Mouse (Mus musculus) lung, embryonic 15.5 days (tissue): Measurements from ENCODE around the gene Usp32. TPM values are rescaled to one million over a fixed set of nuclear protein-coding genes. Genes with fewer than 3 reads are reported as not detected.

Experiments
- ATAC-seq: fragments of 200-750 bp; cut with Nextera tagmentation; 2 replicates; pipeline ENCODE4 v1.8.0; 2017; ENCODE audit warnings: moderate number of reproducible peaks, borderline replicate concordance; ENCODE audit not compliant: low FRiP score, low TSS enrichment; ENCODE audit errors: extremely low read depth
- H3K27ac ChIP-seq: fragments of 300-500 bp; sonication (generic); 2 replicates; pipeline ENCODE4 v1.5.1; 2015; ENCODE audit warnings: moderate library complexity, mild to moderate bottlenecking, inconsistent platforms
- H3K27me3 ChIP-seq: fragments of 300-500 bp; sonication (generic); 2 replicates; pipeline ENCODE4 v1.6.1; 2015; ENCODE audit warnings: inconsistent platforms
- H3K36me3 ChIP-seq: fragments of 300-500 bp; sonication (generic); 2 replicates; pipeline ENCODE4 v1.6.1; 2015; ENCODE audit warnings: inconsistent platforms
- H3K4me1 ChIP-seq: fragments of 300-500 bp; sonication (generic); 2 replicates; pipeline ENCODE4 v1.6.1; 2015; ENCODE audit warnings: inconsistent platforms
- H3K4me2 ChIP-seq: fragments of 300-500 bp; sonication (generic); 2 replicates; pipeline ENCODE4 v1.6.1; 2015; ENCODE audit warnings: inconsistent platforms, mild to moderate bottlenecking, moderate library complexity
- H3K4me3 ChIP-seq: fragments of 300-500 bp; sonication (generic); 2 replicates; pipeline ENCODE4 v1.5.1; 2015; ENCODE audit warnings: mild to moderate bottlenecking, inconsistent platforms
- H3K9ac ChIP-seq: fragments of 300-500 bp; sonication (generic); 2 replicates; pipeline ENCODE4 v1.6.1; 2015; ENCODE audit warnings: inconsistent platforms
- H3K9me3 ChIP-seq: fragments of 300-500 bp; sonication (generic); 2 replicates; pipeline ENCODE4 v1.6.1; 2016; ENCODE audit warnings: inconsistent platforms
- WGBS: fragments of 180-500 bp; shearing (Covaris S2); methylation state at CpG from one replicate; pipeline ENCODE4 v1.1.7; 2015; 5-methylcytosine and 5-hydroxymethylcytosine counted together
- polyA plus RNA-seq: library from polyadenylated mRNA; unstranded; fragments of >200 nt; fragmentation: Nextera tagmentation; extraction: Ambion mirVana; gene quantifications from 2 replicates; pipeline ENCODE4 v1.2.1, GENCODE M21; 2015

The Usp32 gene
- polyA plus RNA-seq, 1 experiment from 2014 or later, result 3.4 TPM

- H3K27me3 ChIP-seq, result no peaks in the 10 kb centered on the region
- no peak for ATAC-seq
- no peak overlapping the region for H3K9ac ChIP-seq
- H3K27ac ChIP-seq, result no peak overlapping the region
- no peak overlapping the region for H3K4me2 ChIP-seq
- no peak overlapping the region for H3K4me3 ChIP-seq
- no peaks in the 10 kb centered on the region for H3K9me3 ChIP-seq
- no peaks in the 10 kb centered on the region for H3K36me3 ChIP-seq
- no peaks in the 10 kb centered on the region for H3K4me1 ChIP-seq
These were observed 22.8 kb downstream of the Usp32 start for GRCm38 (mm10) chr11:85117160-85117559.

- Histone ChIP-seq H3K4me3 (no peak overlapping the region), H3K4me1 (no peaks in the 10 kb centered on the region), H3K36me3 (no peaks in the 10 kb centered on the region), H3K27me3 (no peaks in the 10 kb centered on the region), H3K9ac (no peak overlapping the region), H3K4me2 (no peak overlapping the region), H3K9me3 (no peaks in the 10 kb centered on the region), H3K27ac (no peak overlapping the region)
- ATAC-seq, result no peak
- WGBS, result 81% methylated on average over 3 of the region's 3 CpGs
These were observed 23.7 kb downstream of the Usp32 start for GRCm38 (mm10) chr11:85116084-85116844.

DNA sequence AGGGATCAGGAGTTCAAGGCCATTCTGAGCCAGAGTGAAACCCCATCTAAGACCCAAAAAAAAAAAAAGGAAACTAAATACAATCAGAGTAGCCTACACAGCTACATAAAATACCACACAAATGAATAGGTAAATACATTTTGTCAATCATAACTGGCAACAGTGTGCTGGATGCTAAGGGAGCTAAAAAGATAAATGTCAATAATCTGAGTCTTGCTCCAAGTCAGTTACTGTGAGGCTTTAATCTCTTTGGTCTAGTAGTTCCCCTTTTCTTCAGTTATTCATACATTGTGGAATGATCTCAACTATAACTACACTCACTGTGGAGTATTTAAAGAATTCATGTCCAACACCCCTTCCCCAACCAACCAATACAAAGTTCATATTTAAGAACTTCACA lies 30.0 kb downstream of the Usp32 start:
- H3K9ac ChIP-seq, result no peak overlapping the region
- no peaks in the 10 kb centered on the region for H3K9me3 ChIP-seq
- H3K4me1 ChIP-seq, result no peaks in the 10 kb centered on the region
- H3K4me3 ChIP-seq, result no peak overlapping the region
- no peaks in the 10 kb centered on the region for H3K36me3 ChIP-seq
- no peak overlapping the region for H3K4me2 ChIP-seq
- ATAC-seq, result no peak
- H3K27ac ChIP-seq, result no peak overlapping the region
- H3K27me3 ChIP-seq, result no peaks in the 10 kb centered on the region

GRCm38 (mm10) chr11:85107217-85107616 lies 32.7 kb downstream of the Usp32 start:
- H3K4me1 ChIP-seq, result no peaks in the 10 kb centered on the region
- H3K27me3 ChIP-seq, result no peaks in the 10 kb centered on the region
- no peaks in the 10 kb centered on the region for H3K36me3 ChIP-seq
- no peak overlapping the region for H3K4me3 ChIP-seq
- WGBS, result 89% methylated on average over 3 of the region's 3 CpGs
- no peaks in the 10 kb centered on the region for H3K9me3 ChIP-seq
- H3K4me2 ChIP-seq, result no peak overlapping the region
- H3K9ac ChIP-seq, result no peak overlapping the region
- no peak overlapping the region for H3K27ac ChIP-seq
- no peak for ATAC-seq

GRCm38 (mm10) chr11:85105836-85106235 lies 34.1 kb downstream of the Usp32 start:
- H3K4me1 ChIP-seq, result no peaks in the 10 kb centered on the region
- no peak for ATAC-seq
- H3K9me3 ChIP-seq, result no peaks in the 10 kb centered on the region
- no peak overlapping the region for H3K9ac ChIP-seq
- 89% methylated on average over 2 of the region's 2 CpGs for WGBS
- H3K4me3 ChIP-seq, result no peak overlapping the region
- no peaks in the 10 kb centered on the region for H3K36me3 ChIP-seq
- H3K27ac ChIP-seq, result no peak overlapping the region
- no peaks in the 10 kb centered on the region for H3K27me3 ChIP-seq
- no peak overlapping the region for H3K4me2 ChIP-seq

DNA sequence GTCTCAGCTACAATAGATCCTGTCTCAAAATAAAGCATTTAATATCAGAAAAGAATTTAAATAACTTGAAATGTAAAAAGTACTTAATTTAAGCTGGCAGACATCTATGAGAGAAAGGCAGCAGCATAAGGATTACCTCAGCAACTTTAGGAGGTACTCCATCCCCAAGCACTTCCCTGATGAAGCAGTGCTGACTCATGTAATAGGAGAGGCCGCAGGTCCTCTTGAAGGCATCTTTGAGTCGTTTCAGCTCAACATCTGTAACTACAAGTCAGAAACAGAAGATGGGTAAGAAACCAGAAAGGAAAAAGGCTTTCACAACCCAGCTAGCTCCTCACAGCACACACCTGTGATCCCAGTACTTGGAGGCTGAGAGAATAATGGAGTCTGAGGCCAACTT lies 36.2 kb downstream of the Usp32 start:
- WGBS, result 45% methylated on average over 2 of the region's 2 CpGs

GRCm38 (mm10) chr11:85095116-85095515 lies 44.8 kb downstream of the Usp32 start:
- Histone ChIP-seq H3K4me3 (no peak overlapping the region), H3K27me3 (no peaks in the 10 kb centered on the region), H3K27ac (no peak overlapping the region), H3K36me3 (no peaks in the 10 kb centered on the region), H3K4me1 (no peaks in the 10 kb centered on the region), H3K9ac (no peak overlapping the region), H3K4me2 (no peak overlapping the region), H3K9me3 (no peaks in the 10 kb centered on the region)
- no peak for ATAC-seq
- 60% methylated on average over 5 of the region's 5 CpGs for WGBS

More for the DNA sequence above, 36.2 kb downstream of the Usp32 start:
- ATAC-seq, result no peak
- H3K4me3 ChIP-seq, result no peak overlapping the region
- H3K9me3 ChIP-seq, result no peaks in the 10 kb centered on the region
- no peaks in the 10 kb centered on the region for H3K4me1 ChIP-seq
- H3K4me2 ChIP-seq, result no peak overlapping the region
- H3K27me3 ChIP-seq, result no peaks in the 10 kb centered on the region
- H3K27ac ChIP-seq, result no peak overlapping the region
- no peak overlapping the region for H3K9ac ChIP-seq
- no peaks in the 10 kb centered on the region for H3K36me3 ChIP-seq

DNA sequence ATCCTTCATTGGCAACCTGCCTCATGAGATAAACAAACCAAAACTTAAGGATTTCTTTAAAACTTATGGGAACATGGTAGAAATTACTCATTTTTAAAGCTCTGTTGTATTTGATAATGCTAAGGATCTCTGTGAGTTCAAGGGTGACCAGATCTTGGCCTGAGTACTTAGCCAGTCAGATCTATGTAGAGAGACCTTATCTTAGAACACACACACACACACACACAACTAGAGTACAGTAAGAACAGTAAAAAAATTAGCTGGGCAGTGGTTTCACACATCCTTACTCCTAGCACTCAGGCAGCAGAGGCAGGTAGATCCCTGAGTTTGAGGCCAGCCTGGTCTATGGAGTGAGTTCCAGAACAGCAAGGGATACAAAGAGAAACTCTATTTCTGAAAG lies 53.7 kb downstream of the Usp32 start:
- H3K9me3 ChIP-seq, result no peaks in the 10 kb centered on the region
- ATAC-seq, result no peak
- H3K4me2 ChIP-seq, result no peak overlapping the region
- H3K27me3 ChIP-seq, result no peaks in the 10 kb centered on the region
- no peaks in the 10 kb centered on the region for H3K36me3 ChIP-seq
- no peak overlapping the region for H3K27ac ChIP-seq
- no peaks in the 10 kb centered on the region for H3K4me1 ChIP-seq
- no peak overlapping the region for H3K4me3 ChIP-seq
- no peak overlapping the region for H3K9ac ChIP-seq

DNA sequence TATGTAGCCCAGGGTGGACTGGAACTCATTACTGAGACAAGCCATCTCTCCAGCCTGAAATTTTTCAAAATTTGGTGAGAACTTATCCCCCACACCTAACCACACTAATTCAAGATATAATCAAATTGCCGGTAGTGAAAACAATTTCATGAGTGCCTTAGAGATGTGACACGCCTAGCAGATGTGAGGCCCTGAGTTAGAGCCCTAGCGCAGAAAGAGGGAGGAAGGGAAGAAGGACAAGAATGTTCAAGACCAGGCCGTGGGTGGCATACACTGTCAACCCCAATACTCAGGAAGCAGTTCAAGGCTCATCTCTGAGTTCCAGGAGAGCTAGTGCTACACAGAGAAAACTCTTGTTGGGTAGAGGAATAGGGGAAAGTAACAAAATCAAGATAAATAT lies 72.1 kb downstream of the Usp32 start:
- Histone ChIP-seq H3K4me2 (no peak overlapping the region), H3K27ac (no peak overlapping the region), H3K27me3 (no peaks in the 10 kb centered on the region), H3K4me1 (no peaks in the 10 kb centered on the region), H3K4me3 (no peak overlapping the region), H3K9ac (no peak overlapping the region), H3K36me3 (no peaks in the 10 kb centered on the region), H3K9me3 (no peaks in the 10 kb centered on the region)
- ATAC-seq, result no peak
- WGBS, result 93% methylated on average over 4 of the region's 4 CpGs

DNA sequence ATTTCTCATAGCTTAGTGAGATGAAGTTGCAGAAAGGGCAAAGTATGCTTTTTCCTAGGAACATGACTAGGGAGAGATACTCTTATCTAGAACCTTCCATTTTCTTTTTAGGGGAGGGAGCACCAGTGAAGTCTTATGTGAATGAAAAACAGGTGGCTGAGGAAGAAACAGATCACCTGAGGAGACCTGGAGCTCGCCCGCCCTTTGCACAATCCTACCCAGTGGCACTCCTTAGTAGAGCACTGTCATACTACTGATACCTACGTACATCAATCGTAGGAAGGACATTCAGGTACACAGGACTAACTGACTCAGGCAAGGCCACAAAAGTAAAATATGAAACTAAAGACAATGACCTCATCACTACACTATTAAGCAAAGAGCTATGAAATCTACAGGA lies 81.4 kb downstream of the Usp32 start:
- Histone ChIP-seq H3K27me3 (no peaks in the 10 kb centered on the region), H3K27ac (no peak overlapping the region), H3K9ac (no peak overlapping the region), H3K4me3 (no peak overlapping the region), H3K4me2 (no peak overlapping the region), H3K36me3 (no peaks in the 10 kb centered on the region), H3K4me1 (no peaks in the 10 kb centered on the region), H3K9me3 (no peaks in the 10 kb centered on the region)
- ATAC-seq, result no peak
- WGBS, result 96% methylated on average over 4 of the region's 4 CpGs

DNA sequence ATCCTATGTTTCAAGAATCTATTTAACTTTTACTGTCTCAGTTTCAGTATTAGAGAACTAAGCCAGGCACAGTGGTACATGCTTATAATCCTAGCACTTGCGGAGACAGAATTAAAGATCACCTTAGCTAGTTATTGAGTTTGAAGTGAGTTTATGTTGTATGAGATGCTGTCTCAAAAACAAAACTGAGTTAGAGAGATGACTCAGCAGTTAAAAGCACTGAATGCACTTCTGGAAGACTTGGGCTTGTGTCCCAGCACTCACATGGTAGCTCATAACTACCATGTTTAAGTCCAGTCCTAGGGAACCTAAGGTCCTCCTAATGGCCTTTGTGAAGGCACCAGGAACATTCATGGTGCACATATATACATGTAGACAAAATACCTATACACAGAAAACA lies 82.4 kb downstream of the Usp32 start:
- 100% methylated on average over 1 of the region's 1 CpGs for WGBS
- H3K27ac ChIP-seq, result no peak overlapping the region
- ATAC-seq, result no peak

GRCm38 (mm10) chr11:85056901-85057300 lies 83.1 kb downstream of the Usp32 start:
- H3K4me3 ChIP-seq, result no peak overlapping the region
- 72% methylated on average over 5 of the region's 5 CpGs for WGBS
- H3K9ac ChIP-seq, result no peak overlapping the region
- ATAC-seq, result no peak
- H3K4me1 ChIP-seq, result no peaks in the 10 kb centered on the region
- no peaks in the 10 kb centered on the region for H3K36me3 ChIP-seq
- H3K27ac ChIP-seq, result no peak overlapping the region
- no peak overlapping the region for H3K4me2 ChIP-seq
- H3K9me3 ChIP-seq, result no peaks in the 10 kb centered on the region
- H3K27me3 ChIP-seq, result no peaks in the 10 kb centered on the region

More for the DNA sequence above, 82.4 kb downstream of the Usp32 start:
- H3K4me1 ChIP-seq, result no peaks in the 10 kb centered on the region
- H3K9me3 ChIP-seq, result no peaks in the 10 kb centered on the region
- no peak overlapping the region for H3K4me3 ChIP-seq
- no peak overlapping the region for H3K9ac ChIP-seq
- no peaks in the 10 kb centered on the region for H3K36me3 ChIP-seq
- H3K4me2 ChIP-seq, result no peak overlapping the region
- no peaks in the 10 kb centered on the region for H3K27me3 ChIP-seq

DNA sequence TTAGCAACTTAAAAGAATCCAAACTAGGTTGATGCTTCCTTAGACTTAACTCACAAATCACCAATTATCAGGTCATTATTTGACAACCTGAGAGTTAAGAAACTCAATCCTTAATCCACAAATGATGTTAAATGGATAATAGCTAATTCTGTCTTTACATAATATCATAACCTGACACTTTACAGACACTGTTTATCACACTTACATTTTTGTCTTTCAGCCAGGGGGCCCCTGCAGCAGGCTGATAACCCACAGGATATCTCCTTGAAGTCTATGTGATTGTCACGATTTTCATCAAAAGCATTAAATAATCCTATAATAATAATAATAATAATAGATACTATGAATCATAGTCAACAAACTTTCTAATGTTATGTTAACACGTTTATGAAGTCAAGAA lies 84.4 kb downstream of the Usp32 start:
- 76% methylated on average over 2 of the region's 2 CpGs for WGBS

More for the DNA sequence above, 84.4 kb downstream of the Usp32 start:
- Histone ChIP-seq H3K4me3 (no peak overlapping the region), H3K4me2 (no peak overlapping the region), H3K27ac (no peak overlapping the region), H3K9me3 (no peaks in the 10 kb centered on the region), H3K4me1 (no peaks in the 10 kb centered on the region), H3K27me3 (no peaks in the 10 kb centered on the region), H3K36me3 (no peaks in the 10 kb centered on the region), H3K9ac (no peak overlapping the region)
- no peak for ATAC-seq
